Mouse (Mus musculus) intestine, embryonic 14.5 days (tissue): ENCODE data around the gene Gm12355. TPM values are rescaled to one million over a fixed set of nuclear protein-coding genes. Genes with fewer than 3 reads are reported as not detected.

Experiments used
- ATAC-seq: fragments of 200-750 bp; cut with Nextera tagmentation; replicated peaks from 2 replicates; pipeline ENCODE4 v1.8.0; 2017; ENCODE audit warnings: low read depth, moderate number of reproducible peaks, moderate TSS enrichment, moderate library complexity; ENCODE audit not compliant: low FRiP score, low TSS enrichment
- DNase-seq: peaks from one replicate; pipeline ENCODE4 v3.0.0-alpha.2; 2018; ENCODE audit warnings: low spot score
- H3K27ac ChIP-seq: fragments of 300-500 bp; sonication (generic); 2 replicates; pipeline ENCODE4 v1.5.1; 2014; ENCODE audit warnings: low read depth, mild to moderate bottlenecking, control low read depth
- H3K27me3 ChIP-seq: fragments of 300-500 bp; sonication (generic); replicated peaks from 2 replicates; pipeline ENCODE4 v1.6.1; 2014; ENCODE audit warnings: low read length, control low read depth; ENCODE audit not compliant: control insufficient read depth, insufficient read depth
- H3K36me3 ChIP-seq: fragments of 300-500 bp; sonication (generic); 2 replicates; pipeline ENCODE4 v1.6.1; 2014; ENCODE audit warnings: low read length, control low read depth; ENCODE audit not compliant: control insufficient read depth, insufficient read depth
- H3K4me1 ChIP-seq: fragments of 300-500 bp; sonication (generic); replicated peaks from 2 replicates; pipeline ENCODE4 v1.6.1; 2014; ENCODE audit warnings: low read length, control low read depth, mixed read lengths; ENCODE audit not compliant: control insufficient read depth, insufficient read depth
- H3K4me2 ChIP-seq: fragments of 300-500 bp; sonication (generic); 2 replicates; pipeline ENCODE4 v1.6.1; 2014; ENCODE audit warnings: low read length
- H3K4me3 ChIP-seq: fragments of 300-500 bp; sonication (generic); 2 replicates; pipeline ENCODE4 v1.5.1; 2014; ENCODE audit warnings: low read depth, low read length, control low read depth, mixed read lengths
- H3K9ac ChIP-seq: fragments of 300-500 bp; sonication (generic); 2 replicates; pipeline ENCODE4 v1.6.1; 2014; ENCODE audit warnings: mild to moderate bottlenecking, low read length
- H3K9me3 ChIP-seq: fragments of 300-500 bp; sonication (generic); 2 replicates; pipeline ENCODE4 v1.6.1; 2016; ENCODE audit warnings: low read length, control low read depth; ENCODE audit not compliant: control insufficient read depth
- WGBS: fragments of 180-500 bp; shearing (Covaris S2); extraction: QIAGEN DNeasy Blood & Tissue Kit; methylation state at CpG from one replicate; pipeline ENCODE4 v1.1.7; 2014; 5-methylcytosine and 5-hydroxymethylcytosine counted together
- polyA plus RNA-seq: library from polyadenylated mRNA; unstranded; fragments of >200 nt; fragmentation: Nextera tagmentation; extraction: Ambion mirVana; gene quantifications from 2 replicates; pipeline ENCODE4 v1.2.1, GENCODE M21; 2014

The Gm12355 gene
- polyA plus RNA-seq, 1 experiment from 2014 or later, result 1.3 TPM

DNA sequence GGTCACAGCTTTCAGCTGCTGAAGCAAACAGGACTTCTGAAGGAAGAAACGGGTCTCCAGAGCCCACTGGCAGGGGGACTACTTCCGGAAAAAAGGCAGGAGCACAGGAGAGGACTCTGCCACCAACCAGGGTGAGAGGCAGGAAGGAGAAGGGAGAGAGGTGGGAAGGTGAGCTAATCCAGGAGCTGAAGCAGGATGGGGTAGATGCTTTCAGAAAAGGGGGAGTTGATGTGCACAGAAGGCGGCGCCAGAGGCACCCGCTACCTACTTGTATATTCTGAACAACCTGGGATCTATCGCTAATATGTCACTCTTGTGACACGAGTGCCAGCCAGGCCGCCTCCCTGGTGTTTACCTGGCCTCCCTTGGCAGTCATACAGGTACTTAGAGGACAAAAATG, 27.5 kb downstream of the Gm12355 start, which contains the start of gene Lrrc3c:
TSS of gene Lrrc3c (plus strand) at position 301 of the 400 bp plus-strand sequence.
- Histone ChIP-seq H3K36me3 (no peaks in the 10 kb centered on the region), H3K27ac (no peak within 1 kb of the TSS), H3K4me2 (no peak within 1 kb of the TSS), H3K4me3 (no peak within 1 kb of the TSS), H3K27me3 (peaks cover 9% of the 10 kb centered on the region; the same call in 1 of the 2 replicates), H3K9me3 (no peaks in the 10 kb centered on the region), H3K9ac (no peak within 1 kb of the TSS), H3K4me1 (peaks cover 4% of the 10 kb centered on the region)
- 77% methylated on average over 8 of the region's 8 CpGs for WGBS
- DNase-seq, result no peak
- ATAC-seq, result no peak

DNA sequence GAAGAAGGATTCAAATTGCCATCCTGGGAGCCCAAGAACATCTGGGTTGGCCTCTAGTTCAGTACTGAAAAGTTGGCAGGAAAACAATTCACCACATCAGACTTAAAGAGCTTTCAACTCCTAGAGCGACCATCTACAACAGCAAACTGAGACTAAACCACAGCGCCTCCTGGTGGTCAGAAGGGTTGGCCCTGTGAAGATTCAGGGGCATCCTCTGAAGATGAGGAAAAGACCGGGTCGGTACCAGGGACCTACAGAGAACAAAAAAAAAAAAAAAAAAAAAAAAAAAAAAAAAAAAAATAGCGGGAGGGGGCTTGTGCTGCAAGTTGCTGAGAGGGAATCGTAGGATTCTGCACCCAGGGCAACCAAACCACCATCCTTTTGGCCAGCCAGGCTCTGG, 28.1 kb downstream of the Gm12355 start:
- H3K4me1 ChIP-seq, result peaks cover under 1% of the 10 kb centered on the region
- no peak overlapping the region for H3K4me3 ChIP-seq
- WGBS, result 48% methylated on average over 6 of the region's 6 CpGs
- H3K4me2 ChIP-seq, result no peak overlapping the region
- no peaks in the 10 kb centered on the region for H3K9me3 ChIP-seq
- H3K27ac ChIP-seq, result no peak overlapping the region
- H3K36me3 ChIP-seq, result no peaks in the 10 kb centered on the region
- DNase-seq, result peak; percentile 86
- H3K9ac ChIP-seq, result no peak overlapping the region
- 0 out of 2 replicates have a peak, but pooled peaks have one; percentile 37 for ATAC-seq
- H3K27me3 ChIP-seq, result peaks cover 9% of the 10 kb centered on the region; the same call in 1 of the 2 replicates

GRCm38 (mm10) chr11:98595955-98596354, 29.5 kb downstream of the Gm12355 start:
- Histone ChIP-seq H3K27me3 (peaks cover 9% of the 10 kb centered on the region; the same call in 1 of the 2 replicates), H3K9me3 (no peaks in the 10 kb centered on the region), H3K36me3 (no peaks in the 10 kb centered on the region), H3K27ac (no peak overlapping the region), H3K4me3 (no peak overlapping the region), H3K4me1 (peaks cover 7% of the 10 kb centered on the region), H3K9ac (no peak overlapping the region), H3K4me2 (no peak overlapping the region)
- no peak for DNase-seq
- ATAC-seq, result no peak
- 76% methylated on average over 3 of the region's 3 CpGs for WGBS

DNA sequence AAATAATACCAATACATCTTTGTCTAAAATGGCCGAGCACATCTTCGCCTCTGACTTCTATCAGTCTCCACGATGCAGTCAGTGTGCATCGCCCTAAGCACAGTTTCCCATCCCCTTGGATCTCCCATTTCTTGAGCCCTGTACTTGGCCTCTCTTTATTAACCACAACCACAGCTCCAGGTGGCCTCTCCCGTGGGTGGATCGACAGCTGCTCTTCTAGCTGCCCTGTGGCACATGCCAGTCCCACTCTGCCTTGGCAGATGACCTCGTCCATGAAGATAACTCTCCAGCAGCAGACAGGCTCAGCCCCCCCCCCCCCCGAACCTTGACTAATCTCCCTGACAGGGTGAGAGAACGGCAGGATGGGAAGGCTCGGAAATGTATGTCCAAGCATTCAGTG, 30.0 kb downstream of the Gm12355 start:
- no peak overlapping the region for H3K4me2 ChIP-seq
- no peak for ATAC-seq
- no peak overlapping the region for H3K9ac ChIP-seq
- H3K4me1 ChIP-seq, result peaks cover 11% of the 10 kb centered on the region
- no peaks in the 10 kb centered on the region for H3K9me3 ChIP-seq
- H3K27me3 ChIP-seq, result peaks cover 9% of the 10 kb centered on the region; the same call in 1 of the 2 replicates
- WGBS, result 74% methylated on average over 10 of the region's 10 CpGs
- no peak overlapping the region for H3K4me3 ChIP-seq
- DNase-seq, result no peak
- H3K36me3 ChIP-seq, result no peaks in the 10 kb centered on the region
- H3K27ac ChIP-seq, result no peak overlapping the region

GRCm38 (mm10) chr11:98595021-98595420, 30.4 kb downstream of the Gm12355 start:
- H3K4me1 ChIP-seq, result peaks cover 11% of the 10 kb centered on the region
- H3K27me3 ChIP-seq, result peaks cover 9% of the 10 kb centered on the region; the same call in 1 of the 2 replicates
- no peak overlapping the region for H3K4me3 ChIP-seq
- H3K27ac ChIP-seq, result no peak overlapping the region
- H3K36me3 ChIP-seq, result no peaks in the 10 kb centered on the region
- H3K9ac ChIP-seq, result no peak overlapping the region
- no peak for DNase-seq
- 73% methylated on average over 6 of the region's 6 CpGs for WGBS
- no peak overlapping the region for H3K4me2 ChIP-seq
- no peaks in the 10 kb centered on the region for H3K9me3 ChIP-seq
- no peak for ATAC-seq

DNA sequence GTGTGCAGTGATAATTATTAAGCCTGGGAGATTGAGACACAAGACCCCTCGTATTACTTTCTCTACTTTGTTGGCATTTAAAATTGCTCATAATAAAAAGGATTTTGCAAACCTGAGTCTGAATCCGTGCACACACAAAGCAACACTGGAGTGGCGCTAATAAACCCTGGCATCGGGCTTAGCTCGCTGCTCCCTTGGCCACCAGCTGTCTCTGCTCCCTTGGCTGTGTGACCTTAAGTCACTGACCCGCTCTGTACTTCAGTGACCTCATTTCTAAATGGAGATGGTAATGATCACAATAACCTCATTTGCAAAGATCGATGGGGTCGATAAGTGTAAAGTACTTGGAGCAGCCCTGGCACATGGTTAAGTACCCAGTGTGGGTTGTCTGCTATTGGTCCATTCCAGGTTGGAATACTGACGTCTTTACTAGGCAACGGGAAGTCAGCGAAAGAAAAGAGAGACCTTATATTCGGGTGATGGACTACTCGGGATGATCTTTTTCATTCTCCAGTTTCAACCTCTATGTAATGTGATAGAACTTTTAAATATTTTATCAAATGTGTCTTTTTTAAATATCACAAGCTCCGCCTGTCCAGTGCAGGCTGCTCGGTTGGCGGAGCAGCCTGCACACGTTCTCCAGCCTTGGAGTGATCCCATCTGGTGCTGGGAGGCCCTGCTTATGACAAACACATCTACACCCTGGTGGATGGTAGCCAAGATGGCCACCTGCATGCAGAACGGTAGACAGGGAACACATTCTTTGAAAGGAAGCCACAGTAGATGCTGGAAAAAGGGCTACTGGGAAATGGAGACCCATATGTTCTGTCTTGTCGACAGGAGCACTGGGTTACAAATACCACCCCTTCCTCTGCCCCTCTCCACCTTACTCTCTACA, 34.7 kb downstream of the Gm12355 start:
- H3K9me3 ChIP-seq, result no peaks in the 10 kb centered on the region
- no peaks in the 10 kb centered on the region for H3K27me3 ChIP-seq
- DNase-seq (no peak), ATAC-seq (no peak)
- H3K9ac ChIP-seq, result no peak overlapping the region
- H3K27ac ChIP-seq, result no peak overlapping the region
- WGBS, result 59% methylated on average over 19 of the region's 19 CpGs
- no peak overlapping the region for H3K4me2 ChIP-seq
- H3K4me3 ChIP-seq, result no peak overlapping the region
- H3K36me3 ChIP-seq, result no peaks in the 10 kb centered on the region
- H3K4me1 ChIP-seq, result peaks cover 33% of the 10 kb centered on the region

GRCm38 (mm10) chr11:98589306-98589705, 36.2 kb downstream of the Gm12355 start:
- Histone ChIP-seq H3K36me3 (no peaks in the 10 kb centered on the region), H3K27ac (no peak overlapping the region; the same call in 1 of the 2 replicates), H3K9me3 (no peaks in the 10 kb centered on the region), H3K9ac (no peak overlapping the region), H3K4me2 (no peak overlapping the region), H3K27me3 (no peaks in the 10 kb centered on the region), H3K4me3 (no peak overlapping the region), H3K4me1 (peaks cover 43% of the 10 kb centered on the region)
- no peak for ATAC-seq
- DNase-seq, result no peak
- WGBS, result 84% methylated on average over 8 of the region's 8 CpGs

- WGBS, result 63% methylated on average over 6 of the region's 6 CpGs
- Histone ChIP-seq H3K4me3 (no peak overlapping the region), H3K27me3 (no peaks in the 10 kb centered on the region), H3K4me2 (peak overlapping the region; percentile 59; the same call in 1 of the 2 replicates), H3K27ac (peak overlapping the region; percentile 7; the same call in 1 of the 2 replicates), H3K9me3 (no peaks in the 10 kb centered on the region), H3K36me3 (no peaks in the 10 kb centered on the region), H3K9ac (no peak overlapping the region), H3K4me1 (peaks cover 43% of the 10 kb centered on the region)
- DNase-seq (no peak), ATAC-seq (no peak)
Measured at GRCm38 (mm10) chr11:98588833-98589281, 36.6 kb downstream of the Gm12355 start.
